Mouse (Mus musculus) cerebellum, adult (tissue): ENCODE results near the gene Antxr2.

Experiments
- ATAC-seq: cut with Nextera tagmentation; 2 replicates; pipeline ENCODE4 v1.9.2; 2017; ENCODE audit warnings: mild to moderate bottlenecking, moderate library complexity, mixed read lengths; ENCODE audit not compliant: insufficient number of reproducible peaks, low FRiP score, low TSS enrichment

The Antxr2 gene

GRCm38 (mm10) chr5:98030902-98031641 is at the start of gene Antxr2:
Gene Antxr2, minus strand, starts transcription at chr5:98031043.
- 0 out of 2 replicates have a peak, but pooled peaks have one; percentile 47 for ATAC-seq

- no peak for ATAC-seq
Measured at GRCm38 (mm10) chr5:98076612-98077011, 45.8 kb upstream of the Antxr2 start.

GRCm38 (mm10) chr5:98069191-98069590 is 38.3 kb upstream of the Antxr2 start:
- ATAC-seq: no peak

- ATAC-seq: no peak
Measured at GRCm38 (mm10) chr5:98055275-98055674, 24.4 kb upstream of the Antxr2 start.

- no peak for ATAC-seq
Measured at GRCm38 (mm10) chr5:98054834-98055233, 24.0 kb upstream of the Antxr2 start.

GRCm38 (mm10) chr5:98034928-98035327 is 4.1 kb upstream of the Antxr2 start:
- ATAC-seq: no peak

- ATAC-seq: no peak
Measured at GRCm38 (mm10) chr5:98034207-98034606, 3.4 kb upstream of the Antxr2 start.

GRCm38 (mm10) chr5:98032803-98033420 is 2.1 kb upstream of the Antxr2 start:
- ATAC-seq: no peak

GRCm38 (mm10) chr5:98030091-98030901 is 547 bp downstream of the Antxr2 start:
- peak; percentile 47 for ATAC-seq

GRCm38 (mm10) chr5:98027688-98028389 is 3.0 kb downstream of the Antxr2 start:
- ATAC-seq: no peak

GRCm38 (mm10) chr5:98025921-98026320 is 4.9 kb downstream of the Antxr2 start:
- no peak for ATAC-seq

- no peak for ATAC-seq
Measured at GRCm38 (mm10) chr5:98024545-98024944, 6.3 kb downstream of the Antxr2 start.

- no peak for ATAC-seq
Measured at GRCm38 (mm10) chr5:98021518-98021917, 9.3 kb downstream of the Antxr2 start.

GRCm38 (mm10) chr5:98020658-98021057 is 10.2 kb downstream of the Antxr2 start:
- no peak for ATAC-seq

- no peak for ATAC-seq
Measured at GRCm38 (mm10) chr5:98019396-98019795, 11.4 kb downstream of the Antxr2 start.

- no peak for ATAC-seq
Measured at GRCm38 (mm10) chr5:98018162-98018561, 12.7 kb downstream of the Antxr2 start.

GRCm38 (mm10) chr5:98016247-98017203 is 14.3 kb downstream of the Antxr2 start:
- ATAC-seq: no peak

- no peak for ATAC-seq
Measured at GRCm38 (mm10) chr5:98005751-98006150, 25.1 kb downstream of the Antxr2 start.

GRCm38 (mm10) chr5:97999261-97999824 is 31.5 kb downstream of the Antxr2 start:
- no peak for ATAC-seq
